Mouse (Mus musculus) cerebellum, adult (tissue): ENCODE measurements at regions not wholly inside any gene's neighbourhood (a gene's known extent, or its start where the extent isn't known, plus 50 kb on each side); places are given as distances from the start of the nearest gene placed in this dataset.

Source experiments
- ATAC-seq: cut with Nextera tagmentation; 2 replicates; pipeline ENCODE4 v1.9.2; 2017; ENCODE audit warnings: mild to moderate bottlenecking, moderate library complexity, mixed read lengths; ENCODE audit not compliant: insufficient number of reproducible peaks, low FRiP score, low TSS enrichment

DNA sequence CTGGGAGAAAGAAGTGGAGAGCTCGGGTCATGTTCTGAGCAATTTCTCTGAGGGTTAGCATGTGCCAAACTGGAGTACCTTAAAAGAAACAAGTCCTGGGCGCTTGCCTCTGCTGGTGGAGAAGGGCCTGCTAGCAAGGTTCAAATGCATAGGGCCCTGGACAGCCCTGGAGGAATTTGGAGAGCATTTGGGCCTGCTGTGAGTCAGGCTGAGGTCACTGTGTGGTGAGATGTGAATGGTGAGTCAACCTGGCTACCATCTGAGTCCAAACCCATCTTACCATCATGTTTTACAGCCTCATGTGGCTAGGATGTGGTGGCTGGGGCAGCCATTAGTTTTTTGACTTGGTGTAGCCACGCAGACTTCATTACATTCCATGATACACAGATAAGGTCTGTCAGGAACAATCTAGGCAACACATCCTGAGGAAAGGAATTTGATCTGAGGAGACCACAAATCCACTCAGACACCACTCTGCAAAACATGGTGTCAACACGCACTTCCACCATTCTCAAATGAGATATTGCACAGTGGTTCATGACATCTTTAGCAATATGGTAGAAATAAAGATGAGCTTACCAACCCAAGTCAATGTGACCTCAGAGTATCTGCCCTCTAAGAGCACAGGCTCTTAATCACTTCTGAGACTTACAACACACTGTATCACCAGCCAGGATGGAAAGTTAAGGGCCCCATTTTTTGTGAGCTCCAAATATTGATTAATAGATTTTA lies 83.1 kb downstream of the Thbs2 start:
- no peak for ATAC-seq

DNA sequence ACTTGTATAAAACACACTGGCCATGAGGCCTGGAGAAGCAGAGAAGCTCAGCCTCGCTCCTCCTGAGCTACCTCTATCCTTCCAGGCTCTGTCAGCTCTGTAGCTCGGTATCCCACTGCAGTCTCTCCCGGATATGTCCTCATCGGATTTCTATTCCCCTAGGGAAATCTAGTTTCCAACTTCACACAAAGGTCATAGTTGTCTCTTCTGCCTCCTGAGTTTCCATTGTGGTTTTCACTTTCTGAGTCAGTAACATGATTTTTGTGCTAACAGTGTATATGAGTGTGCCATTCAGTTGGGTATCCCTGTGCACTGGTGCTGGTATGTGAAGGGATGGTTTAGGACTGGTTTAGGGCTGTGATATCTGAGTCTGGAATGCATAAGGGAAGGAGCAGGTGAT lies 85.2 kb downstream of the Thbs2 start:
- no peak for ATAC-seq

DNA sequence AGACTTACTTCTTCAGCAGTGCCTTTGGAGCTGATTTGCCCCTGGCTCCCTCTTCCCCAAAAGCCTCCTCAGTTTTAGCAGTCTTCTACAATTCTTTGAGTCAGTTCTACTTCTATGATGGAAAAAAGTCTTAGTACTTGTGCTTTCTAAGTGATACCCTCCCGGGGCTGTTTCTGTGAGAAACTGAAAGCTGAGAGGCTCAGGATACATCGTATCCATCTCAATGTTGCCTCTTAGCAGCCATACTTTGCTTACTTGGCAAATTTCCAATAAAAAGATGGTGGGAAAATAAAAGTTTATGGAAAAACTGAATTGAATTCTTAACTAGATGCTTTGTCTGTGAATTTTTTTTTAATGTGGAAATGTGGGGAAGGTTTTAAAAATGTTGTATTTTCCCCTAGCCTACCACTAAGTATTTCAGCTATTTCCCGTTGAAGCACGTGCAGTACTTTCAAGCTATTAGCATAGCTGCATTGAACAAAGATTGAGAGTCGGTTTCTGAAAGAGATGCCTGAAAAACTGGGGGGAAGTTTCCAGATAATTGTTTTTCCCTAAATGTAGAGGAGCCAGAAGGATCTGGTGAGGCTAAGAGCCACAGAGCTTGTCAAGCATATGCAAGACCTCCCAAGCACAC lies 87.6 kb downstream of the Thbs2 start:
- no peak for ATAC-seq

DNA sequence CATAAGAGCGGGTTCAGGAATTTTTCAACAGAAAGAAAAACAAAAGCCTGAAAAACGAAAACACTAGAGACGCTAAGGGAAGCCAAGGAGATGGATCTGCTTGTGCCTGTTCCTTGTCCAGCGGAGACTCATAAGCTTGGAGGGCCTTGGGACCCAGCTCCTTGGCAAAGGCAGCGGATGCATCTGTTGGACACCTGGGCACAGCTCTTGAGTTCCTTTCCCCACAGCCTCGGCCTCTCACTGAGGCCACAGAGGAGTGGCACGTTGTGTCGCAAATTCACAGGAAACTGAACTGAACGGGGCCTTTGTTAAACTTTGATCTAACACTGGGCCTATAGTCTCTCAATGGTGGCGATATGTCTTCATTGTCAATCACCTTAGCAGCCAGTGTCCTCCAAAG lies 94.4 kb downstream of the Thbs2 start:
- ATAC-seq = no peak

DNA sequence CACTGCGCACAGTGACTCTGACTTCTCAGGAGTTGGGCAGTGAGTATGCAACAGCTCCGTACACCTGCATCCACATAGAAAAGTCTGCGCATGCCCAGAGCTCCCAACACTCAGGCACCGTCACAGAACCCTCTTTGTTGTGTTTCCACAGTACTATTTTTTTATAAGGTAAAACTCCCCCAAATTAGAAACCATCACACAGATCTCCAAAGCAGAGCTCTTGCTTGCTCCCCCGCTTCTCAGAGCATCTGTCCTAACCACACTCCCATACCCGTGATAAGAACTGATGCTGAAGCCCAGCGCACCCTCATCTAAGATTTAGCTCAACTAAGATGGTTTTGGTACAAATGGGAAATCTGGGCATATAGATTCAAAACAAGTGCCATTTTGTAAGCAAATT lies 97.6 kb downstream of the Thbs2 start:
- no peak for ATAC-seq

DNA sequence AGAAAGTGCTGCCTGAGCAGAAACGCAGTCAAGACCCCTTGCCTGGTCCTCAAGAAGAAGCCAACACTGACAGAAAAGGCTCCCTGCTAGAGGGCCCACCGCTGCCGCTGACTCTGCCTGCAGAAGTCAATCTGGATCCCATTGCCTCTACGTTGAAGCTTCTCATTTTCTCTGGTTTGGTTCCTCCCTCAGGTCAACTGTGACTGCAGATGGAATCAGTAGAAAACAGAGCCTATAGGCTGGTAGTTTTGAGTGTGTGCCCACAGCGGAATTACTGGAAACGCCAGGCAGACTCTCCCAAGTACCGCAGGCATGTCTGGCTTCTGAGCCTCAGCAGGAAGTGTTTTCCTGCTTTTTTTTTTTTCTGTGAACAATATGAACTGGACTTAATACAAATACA lies 98.5 kb downstream of the Thbs2 start:
- ATAC-seq = no peak

DNA sequence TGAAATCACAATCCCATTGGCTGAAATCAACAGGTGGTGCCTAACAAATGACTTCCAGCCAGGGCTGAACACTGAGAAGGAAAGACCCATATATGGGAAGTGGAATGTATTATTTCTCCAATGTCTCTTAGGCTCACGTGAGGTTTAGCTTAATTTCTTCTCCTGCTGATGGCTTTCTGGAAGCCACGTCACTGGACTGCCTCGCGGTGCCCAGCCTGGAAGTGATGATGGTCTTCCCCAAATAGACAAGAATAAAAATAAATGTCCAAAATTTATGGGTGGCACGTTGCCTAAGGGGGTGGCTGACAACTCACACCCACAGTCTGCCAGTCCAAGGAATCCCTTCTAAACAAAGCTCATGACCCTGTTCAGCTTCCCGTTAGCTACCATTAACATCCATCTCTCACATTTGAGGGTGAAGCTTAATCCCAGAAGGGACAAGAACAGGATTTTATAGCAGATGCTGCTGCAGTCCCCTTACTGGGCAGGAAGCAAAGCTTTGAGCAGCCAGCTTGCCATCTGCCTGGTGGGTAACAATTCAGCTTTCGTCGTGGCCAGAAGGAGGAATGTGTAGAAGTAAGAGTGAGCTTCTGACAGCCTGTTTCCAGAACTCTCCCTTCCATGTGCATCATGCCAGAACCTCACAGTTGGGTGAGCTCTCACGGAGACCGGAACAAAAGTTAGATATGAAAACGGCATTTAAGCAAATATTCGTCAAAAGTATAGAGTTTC lies 105.8 kb downstream of the Thbs2 start:
- no peak for ATAC-seq

DNA sequence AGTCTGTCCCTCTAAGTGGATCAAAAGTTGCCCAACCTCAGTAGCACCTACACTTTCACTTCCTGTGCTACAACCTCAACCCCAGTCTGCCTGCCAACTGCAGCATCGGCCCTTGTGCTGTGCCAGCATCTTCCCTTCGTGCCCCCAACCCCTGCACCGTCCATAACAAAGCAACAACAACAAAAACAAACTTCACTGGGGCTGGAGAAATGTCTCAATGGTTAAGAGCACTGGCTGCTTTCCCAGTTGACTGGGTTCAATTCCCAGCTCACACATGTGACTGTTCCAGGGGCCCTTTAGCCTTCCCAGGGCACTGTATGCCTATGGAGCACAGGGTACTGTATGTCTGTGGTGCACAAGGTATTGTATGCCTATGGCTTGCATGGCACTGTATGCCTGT lies 114.4 kb downstream of the Thbs2 start:
- ATAC-seq = no peak

DNA sequence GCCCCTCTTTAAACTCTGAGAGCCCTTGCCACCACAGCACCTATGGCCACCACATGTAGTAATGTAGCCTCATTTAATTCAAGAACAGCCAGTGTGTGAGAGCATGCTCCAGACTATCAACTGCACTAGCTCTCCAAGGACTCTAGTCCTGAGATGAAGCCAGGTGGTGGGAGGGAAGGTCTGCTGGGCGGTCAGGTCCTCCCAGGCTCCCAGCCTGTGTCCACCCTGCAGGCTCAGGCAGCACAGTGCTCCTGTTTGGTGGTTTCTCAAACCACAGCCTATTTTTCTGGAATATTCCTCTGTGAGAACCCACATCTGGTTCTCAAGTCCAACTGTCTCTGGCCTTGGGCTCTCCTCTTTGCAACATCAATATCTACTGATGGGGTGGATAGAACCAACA lies 115.3 kb downstream of the Thbs2 start:
- ATAC-seq = no peak

DNA sequence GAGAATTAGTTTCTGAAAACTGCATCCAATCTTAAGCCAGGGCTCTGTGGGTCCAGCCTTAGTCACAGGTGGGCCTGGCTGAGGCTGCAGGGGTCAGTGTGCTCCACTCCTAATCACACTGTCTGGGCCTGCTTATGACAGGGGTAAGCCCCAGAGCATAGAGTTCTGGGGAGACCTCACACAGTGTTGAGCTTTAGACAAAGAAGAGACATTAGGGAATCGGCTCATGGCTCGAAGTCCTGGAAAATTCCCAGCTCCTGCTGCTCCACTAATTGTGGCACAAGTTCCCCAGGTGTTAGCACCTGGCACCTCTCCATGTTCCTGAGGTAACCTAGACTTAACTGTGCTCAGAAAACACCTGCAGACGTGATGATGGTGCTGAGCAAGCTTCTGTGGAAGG lies 115.8 kb downstream of the Thbs2 start:
- no peak for ATAC-seq

DNA sequence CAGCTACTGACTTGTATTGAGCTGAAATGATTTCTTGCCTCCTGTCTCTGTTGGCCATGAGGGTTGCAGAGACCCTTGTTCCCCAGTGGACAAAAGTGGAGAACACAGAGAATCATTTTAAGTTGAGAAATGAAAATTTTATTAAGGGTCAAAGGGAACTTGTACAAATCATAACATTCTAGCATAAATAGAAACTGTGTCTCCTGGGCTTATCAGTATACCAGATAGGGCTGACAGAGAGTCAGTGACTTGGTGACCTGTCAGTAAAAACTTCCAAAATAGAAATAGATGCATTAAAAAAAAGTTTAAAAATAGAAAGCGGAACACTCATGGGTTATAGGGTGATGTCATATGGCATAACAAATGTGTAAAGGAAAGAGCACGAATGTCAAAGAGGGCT lies 117.9 kb downstream of the Thbs2 start:
- ATAC-seq = no peak

DNA sequence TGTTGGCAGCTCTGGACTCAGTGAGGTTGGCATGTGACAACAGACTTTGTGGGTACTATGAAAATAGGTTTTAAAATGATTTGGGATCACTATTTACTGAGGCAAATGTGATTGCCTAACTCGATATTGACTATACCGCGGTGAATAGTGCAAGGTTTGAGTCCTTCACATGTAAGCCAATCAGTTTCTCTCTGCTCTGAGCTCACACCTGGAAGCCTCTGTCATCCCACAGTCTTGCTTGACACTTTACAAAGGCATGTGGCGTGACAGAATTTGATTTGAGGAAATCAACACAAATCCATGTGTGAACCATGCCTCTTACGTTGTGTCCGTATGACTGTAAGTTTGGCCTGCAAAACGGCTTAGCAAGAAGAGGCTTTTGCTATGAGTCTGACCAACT lies 122.9 kb downstream of the Thbs2 start:
- ATAC-seq = no peak

DNA sequence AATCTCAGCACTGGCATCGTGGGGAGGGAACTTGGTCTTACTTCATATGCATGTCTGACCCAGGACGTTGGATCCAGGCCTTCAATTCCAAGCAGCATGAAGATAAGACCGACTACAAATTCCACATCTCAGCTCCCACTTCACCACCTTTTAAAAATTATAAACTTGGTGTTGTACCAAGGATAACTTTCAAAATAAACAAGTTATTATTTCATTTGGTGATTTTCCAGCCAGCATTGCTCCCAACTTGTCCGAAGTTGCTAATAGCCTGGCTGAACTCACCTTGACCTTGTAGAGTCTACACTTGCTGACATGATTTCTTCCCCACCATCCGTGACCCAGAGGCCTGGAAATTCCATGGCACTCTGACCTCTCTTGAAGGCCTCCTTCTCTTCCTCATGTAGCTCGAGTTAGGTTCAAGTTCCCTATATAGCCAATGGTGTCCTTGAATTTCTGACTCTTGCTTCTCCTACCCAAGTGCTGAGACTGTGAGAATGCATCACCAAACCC lies 123.7 kb downstream of the Thbs2 start:
- no peak for ATAC-seq

DNA sequence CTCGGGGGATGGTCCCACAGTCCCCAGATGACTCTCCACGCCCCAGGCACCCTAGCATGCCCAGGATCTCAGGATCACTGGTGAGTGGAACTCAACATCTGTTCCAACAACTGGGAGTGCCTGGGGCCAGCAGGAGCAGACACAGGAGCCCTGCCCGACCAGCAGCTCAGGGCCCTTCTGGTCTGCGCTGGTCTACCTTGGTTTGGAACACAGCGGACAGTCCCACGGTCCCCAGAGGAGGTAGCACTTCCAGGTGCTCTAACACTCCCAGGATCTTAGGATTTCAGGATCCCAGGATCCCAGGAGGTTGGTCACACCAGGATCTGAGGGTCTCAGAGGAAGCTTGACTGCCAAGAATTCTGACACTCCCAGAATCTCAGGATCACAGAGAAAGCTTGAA lies 131.8 kb downstream of the Thbs2 start:
- ATAC-seq = no peak

DNA sequence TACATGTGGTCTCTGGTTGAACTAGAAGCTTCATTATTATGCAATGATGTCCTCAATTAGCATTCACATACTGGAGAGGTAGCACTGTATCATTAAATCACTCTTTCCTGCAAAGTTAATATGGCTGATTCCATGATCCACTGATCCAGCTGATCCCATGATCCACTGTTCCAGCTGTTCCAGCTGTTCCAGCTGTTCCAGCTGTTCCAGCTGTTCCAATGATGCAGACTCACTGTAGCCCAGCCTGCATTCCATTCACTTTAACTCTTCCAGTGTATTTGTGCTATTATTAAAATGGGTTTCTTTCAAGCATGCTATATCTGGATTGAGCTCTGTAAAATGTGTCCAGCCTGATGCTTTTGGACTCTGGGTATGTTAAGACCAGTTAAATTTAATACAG lies 136.8 kb downstream of the Thbs2 start:
- no peak for ATAC-seq

DNA sequence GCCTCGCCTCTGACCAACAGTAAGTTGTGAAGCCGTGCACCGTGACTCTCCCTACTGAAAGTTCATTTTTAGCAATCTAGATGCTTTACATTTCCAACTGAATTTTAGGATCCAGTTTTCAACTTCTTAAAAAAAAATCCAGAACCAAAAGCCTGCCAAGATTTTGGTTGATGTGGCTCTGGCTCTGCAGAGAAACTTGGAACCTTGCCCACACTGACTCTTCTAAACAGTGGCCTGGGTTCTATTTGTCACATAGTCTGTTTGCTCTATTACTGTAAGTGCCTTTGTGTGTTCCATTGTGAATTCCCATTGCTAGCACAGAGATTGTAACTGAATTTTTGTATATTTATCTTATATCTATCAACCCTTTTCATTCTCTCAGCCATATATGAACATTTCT lies 140.8 kb downstream of the Thbs2 start:
- no peak for ATAC-seq

DNA sequence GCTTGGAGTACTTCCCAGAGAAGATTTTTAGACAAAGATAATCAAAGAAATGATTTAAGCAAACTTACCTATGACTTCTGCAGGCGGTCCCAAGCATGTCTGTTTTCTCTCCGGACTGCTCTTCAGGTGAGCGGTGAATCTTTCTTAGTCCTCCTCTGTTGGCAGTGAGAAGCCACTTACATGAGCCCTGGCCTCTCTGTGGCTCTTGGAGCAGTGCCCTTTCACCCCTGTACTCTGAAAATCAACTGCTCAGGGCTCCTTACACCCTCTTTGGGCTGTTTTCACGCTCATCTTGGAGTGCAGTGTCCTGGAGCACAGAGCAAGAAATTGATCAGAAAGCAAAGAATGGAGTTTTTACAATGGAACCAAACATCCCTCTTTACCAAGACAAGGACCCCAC lies 142.0 kb downstream of the Thbs2 start:
- no peak for ATAC-seq

DNA sequence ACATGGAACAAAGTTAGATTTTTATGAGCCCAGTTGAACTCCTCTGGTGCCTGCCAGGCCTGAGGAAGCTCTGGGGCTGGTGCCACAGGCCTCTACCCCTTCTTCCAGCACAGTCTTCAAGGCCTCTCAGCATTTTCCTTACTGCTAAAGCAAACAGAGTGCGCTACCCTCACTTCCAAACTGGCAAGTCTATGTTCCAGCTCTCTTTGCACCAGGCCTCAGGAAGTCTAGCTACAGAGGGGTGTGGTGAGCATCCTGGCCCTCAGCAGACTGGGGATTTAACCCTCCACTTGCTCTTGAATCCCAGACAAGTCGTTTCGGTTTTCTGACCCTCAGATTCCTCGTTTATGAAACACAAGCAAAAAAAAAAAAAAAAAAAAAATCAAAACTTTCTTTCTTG lies 142.4 kb downstream of the Thbs2 start:
- ATAC-seq = no peak

DNA sequence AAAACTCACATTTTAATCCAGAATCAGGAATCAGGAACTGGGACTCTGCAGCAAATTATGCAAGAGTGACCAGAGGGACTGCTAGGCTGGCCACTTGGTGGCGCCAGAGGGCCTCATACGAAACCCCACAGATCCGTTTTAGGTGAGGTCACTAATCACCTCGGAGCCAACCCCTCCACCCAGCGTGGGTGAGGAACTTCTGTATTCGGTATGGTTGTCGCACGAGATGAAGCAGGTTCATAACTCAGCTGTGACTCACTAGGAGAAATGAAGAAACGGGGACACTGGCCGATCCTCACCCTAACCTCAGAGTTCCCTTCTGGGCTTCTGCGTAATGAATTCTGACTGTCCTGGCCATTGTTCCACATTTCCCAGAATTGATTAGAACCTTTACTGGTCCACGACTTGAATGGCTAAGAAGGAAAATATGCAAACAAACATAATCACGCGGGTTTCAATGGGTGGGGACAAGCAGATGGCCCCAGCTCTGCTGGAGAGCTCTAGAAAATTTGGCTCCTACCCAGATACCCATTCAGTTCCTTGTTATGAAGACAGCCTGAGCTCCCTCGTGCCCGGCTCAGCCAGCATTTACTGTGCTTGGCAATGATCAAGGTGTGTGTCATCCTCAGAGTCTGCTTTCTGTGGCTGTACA lies 148.1 kb downstream of the Thbs2 start:
- ATAC-seq = 0 out of 2 replicates have a peak, but pooled peaks have one; percentile 10

DNA sequence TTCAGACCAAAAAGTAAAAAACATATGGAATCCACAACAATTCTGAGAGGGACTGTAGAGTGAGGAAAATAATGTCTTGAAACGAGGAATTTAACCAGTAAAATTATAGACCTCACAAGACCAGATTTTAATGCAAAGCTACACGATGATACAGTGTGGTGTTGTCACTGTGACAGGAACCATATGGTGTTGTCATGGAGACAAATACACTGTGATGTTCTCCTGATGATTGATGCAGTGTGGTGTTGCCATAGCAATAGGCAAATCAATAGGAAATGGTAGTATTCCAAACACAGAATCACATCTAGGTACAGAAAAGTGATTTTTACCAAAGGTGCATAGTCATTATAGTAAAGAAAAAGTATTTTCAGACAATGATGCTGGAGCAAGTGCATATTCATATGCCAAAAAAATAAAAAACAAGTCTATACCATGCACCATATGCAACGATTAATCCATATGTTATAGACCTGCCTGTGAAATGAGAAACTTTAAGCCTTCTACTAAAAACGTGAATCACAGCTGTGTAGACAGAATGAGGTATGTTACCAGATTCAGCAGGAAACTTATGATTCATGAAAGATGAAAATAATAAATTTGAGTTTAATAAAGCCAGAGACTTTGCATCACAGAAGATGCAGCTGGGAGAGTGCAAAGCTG lies 149.6 kb downstream of the Thbs2 start:
- no peak for ATAC-seq
